Mouse (Mus musculus) kidney, postnatal 0 days (tissue): ENCODE measurements at regions not wholly inside any gene's neighbourhood (a gene's known extent, or its start where the extent isn't known, plus 50 kb on each side); places are given as distances from the start of the nearest gene placed in this dataset.
A peak's percentile ranks its signal among the peaks of the same experiment; 100 is the strongest.

Experiments used
- ATAC-seq: fragments of 200-750 bp; cut with Nextera tagmentation; replicated peaks from 2 replicates; pipeline ENCODE4 v1.8.0; 2017; ENCODE audit warnings: low read depth, moderate number of reproducible peaks, moderate TSS enrichment, moderate library complexity; ENCODE audit not compliant: low FRiP score
- DNase-seq: peaks from one replicate; pipeline ENCODE4 v3.0.0-alpha.2; 2016; ENCODE audit warnings: low spot score
- H3K27ac ChIP-seq: fragments of 300-500 bp; sonication (generic); 2 replicates; pipeline ENCODE4 v1.5.1; 2014; ENCODE audit warnings: mild to moderate bottlenecking
- H3K27me3 ChIP-seq: fragments of 300-500 bp; sonication (generic); 2 replicates; pipeline ENCODE4 v1.6.1; 2014; ENCODE audit warnings: low read length, mixed read lengths; ENCODE audit not compliant: insufficient read depth
- H3K36me3 ChIP-seq: fragments of 300-500 bp; sonication (generic); 2 replicates; pipeline ENCODE4 v1.6.1; 2014; ENCODE audit warnings: low read length, mixed read lengths; ENCODE audit not compliant: insufficient read depth
- H3K4me1 ChIP-seq: fragments of 300-500 bp; sonication (generic); replicated peaks from 2 replicates; pipeline ENCODE4 v1.6.1; 2014; ENCODE audit warnings: antibody characterized with exemption, low read length, mixed read lengths; ENCODE audit not compliant: insufficient read depth
- H3K4me2 ChIP-seq: fragments of 300-500 bp; sonication (generic); 2 replicates; pipeline ENCODE4 v1.6.1; 2014; ENCODE audit warnings: mild to moderate bottlenecking, low read length, moderate library complexity, mixed read lengths
- H3K4me3 ChIP-seq: fragments of 300-500 bp; sonication (generic); replicated peaks from 2 replicates; pipeline ENCODE4 v1.5.1; 2014; ENCODE audit warnings: low read depth, low read length
- H3K9ac ChIP-seq: fragments of 300-500 bp; sonication (generic); 2 replicates; pipeline ENCODE4 v1.6.1; 2014; ENCODE audit warnings: low read depth, low read length
- H3K9me3 ChIP-seq: fragments of 300-500 bp; sonication (generic); replicated peaks from 2 replicates; pipeline ENCODE4 v1.6.1; 2016; ENCODE audit warnings: low read length, inconsistent platforms, mixed read lengths
- CTCF ChIP-seq: IDR thresholded peaks from 2 replicates; pipeline ENCODE4 v1.5.1; 2016; ENCODE audit warnings: antibody characterized with exemption, low read depth, mild to moderate bottlenecking, moderate library complexity
- WGBS: fragments of 180-500 bp; shearing (Covaris S2); extraction: QIAGEN DNeasy Blood & Tissue Kit; methylation state at CpG from one replicate; pipeline ENCODE4 v1.1.7; 2014; 5-methylcytosine and 5-hydroxymethylcytosine counted together

GRCm38 (mm10) chr2:67332211-67332610, 81.3 kb upstream of the Gm21830 start:
- H3K9ac ChIP-seq, result no peak overlapping the region
- no peak overlapping the region for H3K4me3 ChIP-seq
- no peaks in the 10 kb centered on the region for H3K36me3 ChIP-seq
- H3K9me3 ChIP-seq, result no peaks in the 10 kb centered on the region
- ATAC-seq (no peak), DNase-seq (peak; percentile 65)
- no peak overlapping the region for H3K4me2 ChIP-seq
- 32% methylated on average over 2 of the region's 2 CpGs for WGBS
- no peaks in the 10 kb centered on the region for H3K27me3 ChIP-seq
- no peak overlapping the region for H3K27ac ChIP-seq
- no peak for TF ChIP-seq CTCF
- H3K4me1 ChIP-seq, result no peaks in the 10 kb centered on the region

- 42% methylated on average over 5 of the region's 5 CpGs for WGBS
- Histone ChIP-seq H3K4me2 (no peak overlapping the region), H3K27ac (no peak overlapping the region), H3K9ac (no peak overlapping the region), H3K4me3 (no peak overlapping the region), H3K4me1 (no peaks in the 10 kb centered on the region), H3K27me3 (no peaks in the 10 kb centered on the region), H3K36me3 (no peaks in the 10 kb centered on the region), H3K9me3 (no peaks in the 10 kb centered on the region)
- no peak for ATAC-seq
- peak; percentile 15 for DNase-seq
- no peak for TF ChIP-seq CTCF
Measured at GRCm38 (mm10) chr2:67344711-67345110, 68.8 kb upstream of the Gm21830 start.
